Mouse (Mus musculus): ENCODE results near the gene Zfp358.

Zfp358 gene

GRCm38 (mm10) chr8:3492901-3493844, at the start of gene Zfp358:
Gene Zfp358, plus strand, starts transcription at chr8:3493138.
- DNase-seq, result peak; percentile 79

DNA sequence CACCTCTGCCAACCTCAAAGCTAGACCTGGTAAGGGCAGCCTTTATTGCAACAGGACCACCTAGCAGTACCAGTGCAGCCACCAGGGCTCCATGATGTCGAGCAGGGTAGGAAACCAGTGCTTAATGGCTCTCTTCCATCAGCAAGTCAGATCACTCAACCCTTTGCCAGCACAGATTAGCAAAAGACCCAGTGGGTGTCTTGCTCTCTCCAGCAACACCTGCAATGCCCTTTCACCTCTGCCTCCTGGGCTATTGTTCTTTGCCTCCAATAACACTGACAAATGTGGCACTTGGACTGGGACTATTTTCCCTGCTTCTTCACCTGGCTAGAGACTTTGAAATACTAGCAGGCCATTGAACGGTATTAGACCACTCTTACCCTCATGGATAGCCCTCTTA, 43.7 kb upstream of the Zfp358 start:
- DNase-seq, result no peak

DNA sequence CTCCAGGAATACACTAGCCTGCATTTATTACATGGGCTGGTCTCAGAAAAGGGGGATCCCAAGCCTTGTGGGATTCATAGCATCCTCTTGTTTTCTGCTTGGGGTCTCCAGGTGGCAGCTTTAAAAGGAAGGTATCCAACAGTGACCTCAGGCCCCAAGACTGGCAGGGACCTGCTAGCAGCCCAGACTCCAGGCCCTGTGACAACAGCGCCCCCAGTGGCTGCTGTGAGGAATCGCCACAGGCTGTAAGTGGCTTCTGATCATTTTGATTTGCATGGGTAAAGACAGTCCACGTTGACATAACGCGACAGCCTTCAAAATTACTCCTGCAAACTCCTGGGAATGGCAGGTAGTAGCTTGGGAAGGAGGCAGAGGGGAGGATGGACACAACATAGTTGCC, 42.3 kb upstream of the Zfp358 start:
- DNase-seq, result peak; percentile 38

GRCm38 (mm10) chr8:3451992-3452391, 40.9 kb upstream of the Zfp358 start:
- no peak for DNase-seq

- no peak for DNase-seq
Measured at GRCm38 (mm10) chr8:3463248-3463647, 29.7 kb upstream of the Zfp358 start.

DNA sequence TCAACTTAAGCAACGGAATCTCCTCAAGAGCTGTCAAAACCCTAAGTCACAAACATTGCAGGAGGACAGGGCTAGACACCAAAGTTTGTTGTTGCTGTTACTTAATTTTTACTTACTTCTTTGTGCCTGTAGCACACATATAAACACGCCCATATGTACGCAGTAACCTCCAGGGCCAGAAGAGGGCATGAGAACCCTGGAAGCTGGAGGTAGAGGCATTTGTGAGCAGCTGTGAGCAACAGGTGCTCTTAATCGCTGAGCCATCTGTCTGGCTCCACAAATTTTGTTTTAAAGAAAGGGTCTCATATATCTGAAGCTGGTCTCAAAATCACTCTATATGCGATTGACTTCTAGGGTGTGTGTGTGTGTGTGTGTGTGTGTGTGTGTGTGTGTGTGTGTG, 28.6 kb upstream of the Zfp358 start:
- no peak for DNase-seq

GRCm38 (mm10) chr8:3467006-3467885, 25.7 kb upstream of the Zfp358 start, which contains the start of gene Pex11g:
Gene Pex11g, minus strand, starts transcription at chr8:3467680.
- peak; percentile 76 for DNase-seq

DNA sequence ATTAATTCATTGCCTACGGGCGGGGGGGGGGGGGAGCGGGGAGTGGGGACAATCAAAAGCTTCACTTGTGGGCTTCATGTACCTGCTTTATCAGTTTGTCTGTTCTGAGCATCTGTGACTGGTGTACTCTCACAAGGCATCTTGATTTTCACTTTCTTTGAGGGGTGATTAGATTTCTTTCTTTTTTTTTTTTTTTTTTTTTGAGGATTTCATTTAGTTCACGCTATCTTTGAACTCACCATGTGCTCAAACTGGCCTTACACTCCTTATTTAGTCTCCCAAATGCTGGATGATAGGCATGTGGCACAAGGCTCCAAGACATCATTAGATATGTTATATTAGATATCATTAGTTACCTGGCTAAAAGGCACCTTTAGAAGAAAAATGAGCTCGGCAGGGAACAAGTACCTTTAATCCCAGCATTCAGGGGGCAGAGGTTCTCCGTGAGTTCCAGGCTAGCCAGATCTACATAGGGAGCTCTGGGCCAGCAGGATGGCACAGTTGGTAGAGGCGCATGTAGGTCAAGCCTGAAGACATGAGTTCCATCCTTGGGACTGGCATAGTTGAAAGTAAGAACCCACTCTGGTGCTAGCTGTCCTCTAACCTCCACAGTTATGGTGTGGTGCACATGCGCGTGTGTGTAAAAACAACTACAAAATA, 24.9 kb upstream of the Zfp358 start:
- DNase-seq, result no peak

DNA sequence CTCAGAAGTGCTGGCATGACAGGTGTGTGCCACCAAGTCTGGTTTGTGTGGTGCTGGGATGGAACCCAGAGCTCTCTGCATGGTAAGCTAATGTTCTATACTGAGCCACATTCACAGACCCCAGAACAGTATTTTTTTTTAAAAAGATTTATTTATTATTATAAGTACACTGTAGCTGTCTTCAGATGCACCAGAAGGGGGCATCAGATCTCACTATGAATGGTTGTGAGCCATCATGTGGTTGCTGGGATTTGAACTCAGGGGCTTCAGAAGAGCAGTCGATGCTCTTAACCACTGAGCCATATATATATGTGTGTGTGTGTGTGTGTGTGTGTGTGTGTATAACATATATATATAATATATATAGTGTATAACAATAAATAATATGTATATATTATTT, 24.1 kb upstream of the Zfp358 start:
- DNase-seq, result no peak

- no peak for DNase-seq
Measured at GRCm38 (mm10) chr8:3470562-3470961, 22.4 kb upstream of the Zfp358 start, which contains the start of gene Tex45. Gene Tex45, plus strand, starts transcription at chr8:3470862.

- DNase-seq, result no peak
Measured at GRCm38 (mm10) chr8:3475715-3476429, 17.1 kb upstream of the Zfp358 start.

GRCm38 (mm10) chr8:3480221-3480785, 12.6 kb upstream of the Zfp358 start:
- DNase-seq, result no peak

GRCm38 (mm10) chr8:3481605-3482004, 11.3 kb upstream of the Zfp358 start:
- no peak for DNase-seq

GRCm38 (mm10) chr8:3482240-3482740, 10.6 kb upstream of the Zfp358 start:
- no peak for DNase-seq

- DNase-seq, result no peak
Measured at GRCm38 (mm10) chr8:3483546-3483945, 9.4 kb upstream of the Zfp358 start.

DNA sequence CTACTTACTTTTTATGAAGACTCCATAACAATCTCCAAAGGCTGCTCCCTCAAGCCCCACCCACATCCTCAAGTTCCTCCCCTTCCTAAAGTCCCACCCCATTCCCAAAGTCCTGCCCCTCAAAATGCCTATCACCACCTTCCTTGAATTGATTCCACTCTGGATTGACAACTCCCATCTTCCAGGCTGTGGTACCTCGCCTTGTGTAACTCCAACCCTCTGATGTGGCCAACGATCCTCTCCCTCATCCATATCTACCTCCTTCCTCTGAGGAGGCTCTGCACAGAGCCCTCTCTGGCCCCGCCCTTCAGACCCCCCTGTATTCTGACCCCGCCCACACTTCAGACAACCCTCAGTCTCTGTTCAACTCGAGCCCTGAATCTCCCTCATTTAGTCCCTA, 7.7 kb upstream of the Zfp358 start:
- no peak for DNase-seq

- DNase-seq, result no peak
Measured at GRCm38 (mm10) chr8:3493845-3494208, 889 bp downstream of the Zfp358 start.

DNA sequence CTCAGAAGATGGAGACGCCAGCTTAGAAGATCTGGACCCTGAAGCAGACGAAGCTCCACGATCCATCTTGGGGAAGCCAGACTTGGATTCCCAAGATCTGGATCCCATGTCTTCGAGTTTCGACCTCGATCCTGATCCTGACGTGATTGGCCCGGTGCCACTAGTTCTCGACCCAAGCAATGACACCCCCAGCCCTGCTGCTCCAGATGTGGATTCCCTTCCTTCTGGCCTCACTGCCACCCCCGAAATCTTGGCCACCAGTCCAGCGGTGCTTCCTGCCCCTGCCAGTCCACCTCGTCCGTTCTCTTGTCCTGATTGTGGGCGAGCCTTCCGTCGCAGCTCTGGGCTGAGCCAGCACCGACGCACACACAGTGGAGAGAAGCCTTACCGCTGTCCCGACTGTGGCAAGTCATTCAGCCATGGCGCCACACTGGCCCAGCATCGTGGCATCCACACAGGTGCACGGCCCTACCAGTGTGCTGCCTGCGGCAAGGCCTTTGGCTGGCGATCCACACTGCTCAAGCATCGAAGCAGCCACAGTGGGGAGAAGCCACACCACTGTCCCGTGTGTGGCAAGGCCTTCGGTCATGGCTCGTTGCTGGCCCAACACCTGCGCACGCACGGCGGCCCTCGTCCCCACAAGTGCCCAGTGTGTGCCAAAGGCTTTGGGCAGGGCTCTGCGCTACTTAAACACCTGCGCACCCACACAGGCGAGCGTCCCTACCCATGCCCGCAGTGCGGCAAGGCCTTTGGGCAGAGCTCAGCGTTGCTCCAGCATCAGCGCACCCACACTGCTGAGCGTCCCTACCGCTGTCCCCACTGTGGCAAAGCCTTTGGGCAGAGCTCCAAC, 2.9 kb downstream of the Zfp358 start:
- no peak for DNase-seq

GRCm38 (mm10) chr8:3496428-3496748, 3.5 kb downstream of the Zfp358 start:
- no peak for DNase-seq

GRCm38 (mm10) chr8:3498583-3498982, 5.6 kb downstream of the Zfp358 start:
- no peak for DNase-seq

DNA sequence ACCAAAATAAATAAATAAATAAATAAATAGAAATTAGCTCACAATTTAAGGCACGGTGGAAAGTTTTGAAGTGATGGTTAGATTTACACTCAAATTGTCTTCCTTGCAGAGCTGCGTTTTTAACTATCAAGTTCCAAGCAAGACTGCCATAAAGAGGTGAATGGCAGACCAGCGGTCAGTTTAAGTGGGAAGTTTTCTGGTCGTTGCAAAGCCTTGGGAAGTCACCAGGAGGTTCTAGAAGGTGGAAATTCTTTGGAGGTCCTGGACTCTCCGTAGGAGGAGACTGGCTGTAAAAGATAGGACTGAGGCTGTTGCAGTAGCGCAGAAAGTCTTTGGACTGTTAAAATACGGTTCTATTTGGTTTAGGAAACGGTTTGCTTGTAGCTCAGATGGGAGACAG, 6.8 kb downstream of the Zfp358 start:
- no peak for DNase-seq
